Mouse (Mus musculus) erythroblast, embryonic 14.5 days (primary cell): Measurements from ENCODE around the gene Rarb.

Experiments used
- GATA1 ChIP-seq: IDR thresholded peaks from 2 replicates; pipeline ENCODE4 v1.6.1; 2012; ENCODE audit warnings: low read length, inconsistent platforms, mixed read lengths
- TAL1 ChIP-seq: IDR thresholded peaks from 3 replicates; pipeline ENCODE4 v1.6.1; 2012; ENCODE audit warnings: low read length, inconsistent platforms, mixed read lengths

DNA sequence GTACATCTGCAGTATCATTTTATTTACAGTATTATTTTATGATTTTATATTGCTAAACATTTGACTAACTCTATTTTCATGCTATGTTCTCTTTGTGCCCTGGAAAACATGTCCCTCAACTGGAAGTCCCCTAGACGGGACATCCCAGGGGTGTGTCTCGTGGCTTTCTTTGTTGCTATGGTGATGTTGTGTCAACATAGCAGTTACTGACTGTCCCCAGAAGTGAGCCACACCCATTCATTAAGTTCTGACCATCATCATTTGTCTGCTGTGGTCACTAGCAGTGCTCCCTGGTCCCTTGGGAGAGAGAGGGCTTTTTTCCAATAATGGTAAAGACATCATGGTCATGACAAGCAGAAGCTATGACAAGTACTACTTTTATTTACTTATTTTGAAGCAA, 274.0 kb downstream of the Rarb start:
- TF ChIP-seq GATA1 (no peak), TAL1 (no peak)
